Mouse (Mus musculus): ENCODE data around the gene Aurkb. TPM values are rescaled to one million over a fixed set of nuclear protein-coding genes. Genes with fewer than 3 reads are reported as not detected.
A peak's percentile ranks its signal among the peaks of the same experiment; 100 is the strongest.
"Not testable (repeated sequence)": the region's sequence is repeated elsewhere in the genome, so short reads cannot be mapped to it uniquely, and the experiment has no call there.

Aurkb gene
- polyA plus RNA-seq, 1 experiment from 2014 or later, result 12.6 TPM

- Histone ChIP-seq H3K27ac (ENCODE audit: low read length) (no peak overlapping the region), H3K27me3 (ENCODE audit: control insufficient read depth, insufficient read depth, low read depth, low read length) (no peaks in the 10 kb centered on the region), H3K9me3 (replicated peaks; ENCODE audit: control insufficient read depth, low read length, poor library complexity, severe bottlenecking) (no peaks in the 10 kb centered on the region), H3K36me3 (ENCODE audit: control insufficient read depth, insufficient read depth, low read length) (no peaks in the 10 kb centered on the region), H3K4me3 (ENCODE audit: low read depth, low read length) (no peak overlapping the region), H3K9ac (ENCODE audit: low read depth, low read length) (no peak overlapping the region), H3K4me1 (ENCODE audit: control insufficient read depth, insufficient read depth, low read length) (peaks cover 15% of the 10 kb centered on the region), H3K4me2 (ENCODE audit: low read length) (no peak overlapping the region)
- WGBS, result 92% methylated on average over 15 of the region's 15 CpGs
- ATAC-seq, result no peak
These were observed 34.8 kb upstream of the Aurkb start for GRCm38 (mm10) chr11:69010400-69011323.

DNA sequence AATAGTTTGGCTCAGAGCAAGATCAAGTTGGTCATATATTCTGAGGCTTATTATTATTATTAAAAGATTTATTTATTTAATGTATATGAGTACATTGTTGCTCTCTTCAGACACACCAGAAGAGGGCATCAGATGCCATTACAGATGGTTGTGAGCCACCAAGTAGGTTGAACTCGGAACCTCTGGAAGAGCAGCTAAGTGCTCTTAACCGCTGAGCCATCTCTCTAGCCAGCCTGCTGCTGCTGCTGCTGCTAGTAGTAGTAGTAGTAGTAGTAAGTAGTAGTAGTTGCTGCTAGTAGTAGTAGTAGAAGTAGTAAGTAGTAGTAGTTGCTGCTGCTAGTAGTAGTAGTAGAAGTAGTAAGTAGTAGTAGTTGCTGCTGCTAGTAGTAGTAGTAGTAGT, 34.0 kb upstream of the Aurkb start:
- Histone ChIP-seq H3K4me3 (ENCODE audit: low read depth, low read length) (peak overlapping the region; percentile 57), H3K4me2 (ENCODE audit: low read length) (peak overlapping the region; percentile 92), H3K4me1 (ENCODE audit: control insufficient read depth, insufficient read depth, low read length) (peaks cover 15% of the 10 kb centered on the region)
- WGBS, result 82% methylated on average over 2 of the region's 2 CpGs
- not testable (repeated sequence) for H3K9me3 ChIP-seq (replicated peaks; ENCODE audit: control insufficient read depth, low read length, poor library complexity, severe bottlenecking); H3K9ac ChIP-seq (ENCODE audit: low read depth, low read length); H3K27me3 ChIP-seq (ENCODE audit: control insufficient read depth, insufficient read depth, low read depth, low read length); ATAC-seq; H3K36me3 ChIP-seq (ENCODE audit: control insufficient read depth, insufficient read depth, low read length); H3K27ac ChIP-seq (ENCODE audit: low read length)

GRCm38 (mm10) chr11:69012071-69012601, 33.3 kb upstream of the Aurkb start:
- Histone ChIP-seq H3K9ac (ENCODE audit: low read depth, low read length) (peak overlapping the region; percentile 68), H3K27ac (ENCODE audit: low read length) (peak overlapping the region; percentile 86), H3K27me3 (ENCODE audit: control insufficient read depth, insufficient read depth, low read depth, low read length) (no peaks in the 10 kb centered on the region), H3K9me3 (replicated peaks; ENCODE audit: control insufficient read depth, low read length, poor library complexity, severe bottlenecking) (no peaks in the 10 kb centered on the region), H3K4me1 (ENCODE audit: control insufficient read depth, insufficient read depth, low read length) (peaks cover 22% of the 10 kb centered on the region), H3K4me3 (ENCODE audit: low read depth, low read length) (peak overlapping the region; percentile 57), H3K4me2 (ENCODE audit: low read length) (peak overlapping the region; percentile 92), H3K36me3 (ENCODE audit: control insufficient read depth, insufficient read depth, low read length) (no peaks in the 10 kb centered on the region)
- WGBS, result 2% methylated on average over 18 of the region's 18 CpGs
- ATAC-seq, result peak; percentile 70

GRCm38 (mm10) chr11:69015644-69016441, 29.6 kb upstream of the Aurkb start, which contains the start of gene Ctc1:
Ctc1 (plus strand) TSS chr11:69015911.
- Histone ChIP-seq H3K4me2 (ENCODE audit: low read length) (peak within 1 kb of the TSS; percentile 79), H3K9ac (ENCODE audit: low read depth, low read length) (peak within 1 kb of the TSS; percentile 85), H3K4me1 (ENCODE audit: control insufficient read depth, insufficient read depth, low read length) (peaks cover 15% of the 10 kb centered on the region), H3K27me3 (ENCODE audit: control insufficient read depth, insufficient read depth, low read depth, low read length) (no peaks in the 10 kb centered on the region), H3K4me3 (ENCODE audit: low read depth, low read length) (peak within 1 kb of the TSS; percentile 60), H3K9me3 (replicated peaks; ENCODE audit: control insufficient read depth, low read length, poor library complexity, severe bottlenecking) (no peaks in the 10 kb centered on the region), H3K27ac (ENCODE audit: low read length) (peak within 1 kb of the TSS; percentile 91), H3K36me3 (ENCODE audit: control insufficient read depth, insufficient read depth, low read length) (no peaks in the 10 kb centered on the region)
- 4% methylated on average over 38 of the region's 38 CpGs for WGBS
- ATAC-seq, result peak; percentile 94

DNA sequence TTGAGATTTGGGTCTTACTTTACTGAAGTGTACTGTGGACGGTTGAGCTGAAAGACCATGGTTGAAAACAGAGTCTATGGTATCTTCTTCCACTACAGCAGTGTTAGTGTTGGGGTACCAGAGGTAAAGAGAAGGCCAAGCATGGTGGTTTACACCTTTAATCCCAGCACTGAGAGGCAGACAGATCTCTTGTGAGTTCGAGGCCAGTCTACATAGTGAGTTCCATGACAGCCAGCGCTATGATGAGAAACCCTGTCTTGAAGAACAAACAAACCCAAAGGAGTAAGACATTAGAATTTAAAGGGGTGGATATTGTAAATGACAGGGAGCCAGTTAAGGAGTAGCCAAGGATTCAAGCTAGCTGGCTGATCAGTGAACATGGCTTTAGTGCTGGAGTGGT, 28.7 kb upstream of the Aurkb start:
- H3K27me3 ChIP-seq (ENCODE audit: control insufficient read depth, insufficient read depth, low read depth, low read length), result no peaks in the 10 kb centered on the region
- 65% methylated on average over 3 of the region's 3 CpGs for WGBS
- peak overlapping the region; percentile 85 for H3K9ac ChIP-seq (ENCODE audit: low read depth, low read length)
- H3K4me3 ChIP-seq (ENCODE audit: low read depth, low read length), result peak overlapping the region; percentile 60
- peak overlapping the region; percentile 79 for H3K4me2 ChIP-seq (ENCODE audit: low read length)
- H3K27ac ChIP-seq (ENCODE audit: low read length), result peak overlapping the region; percentile 91
- no peaks in the 10 kb centered on the region for H3K9me3 ChIP-seq (replicated peaks; ENCODE audit: control insufficient read depth, low read length, poor library complexity, severe bottlenecking)
- H3K36me3 ChIP-seq (ENCODE audit: control insufficient read depth, insufficient read depth, low read length), result peaks cover 2% of the 10 kb centered on the region; the same call in 1 of the 2 replicates
- H3K4me1 ChIP-seq (ENCODE audit: control insufficient read depth, insufficient read depth, low read length), result peaks cover 11% of the 10 kb centered on the region
- no peak for ATAC-seq

GRCm38 (mm10) chr11:69020691-69021090, 24.8 kb upstream of the Aurkb start:
- no peak for ATAC-seq

GRCm38 (mm10) chr11:69026562-69026961, 18.9 kb upstream of the Aurkb start:
- Histone ChIP-seq H3K9ac (ENCODE audit: low read depth, low read length) (no peak overlapping the region), H3K36me3 (ENCODE audit: control insufficient read depth, insufficient read depth, low read length) (peaks cover 78% of the 10 kb centered on the region), H3K9me3 (replicated peaks; ENCODE audit: control insufficient read depth, low read length, poor library complexity, severe bottlenecking) (no peaks in the 10 kb centered on the region), H3K4me1 (ENCODE audit: control insufficient read depth, insufficient read depth, low read length) (no peaks in the 10 kb centered on the region), H3K27me3 (ENCODE audit: control insufficient read depth, insufficient read depth, low read depth, low read length) (no peaks in the 10 kb centered on the region), H3K27ac (ENCODE audit: low read length) (no peak overlapping the region), H3K4me3 (ENCODE audit: low read depth, low read length) (no peak overlapping the region), H3K4me2 (ENCODE audit: low read length) (no peak overlapping the region)
- WGBS, result 94% methylated on average over 3 of the region's 3 CpGs
- ATAC-seq, result no peak

More at GRCm38 (mm10) chr11:69020691-69021090, 24.8 kb upstream of the Aurkb start:
- no peaks in the 10 kb centered on the region for H3K27me3 ChIP-seq (ENCODE audit: control insufficient read depth, insufficient read depth, low read depth, low read length)
- H3K27ac ChIP-seq (ENCODE audit: low read length), result no peak overlapping the region
- no peak overlapping the region for H3K4me2 ChIP-seq (ENCODE audit: low read length)
- peaks cover 28% of the 10 kb centered on the region for H3K36me3 ChIP-seq (ENCODE audit: control insufficient read depth, insufficient read depth, low read length)
- no peak overlapping the region for H3K4me3 ChIP-seq (ENCODE audit: low read depth, low read length)
- no peaks in the 10 kb centered on the region for H3K9me3 ChIP-seq (replicated peaks; ENCODE audit: control insufficient read depth, low read length, poor library complexity, severe bottlenecking)
- H3K4me1 ChIP-seq (ENCODE audit: control insufficient read depth, insufficient read depth, low read length), result peaks cover 7% of the 10 kb centered on the region
- no peak overlapping the region for H3K9ac ChIP-seq (ENCODE audit: low read depth, low read length)

GRCm38 (mm10) chr11:69028805-69029204, 16.6 kb upstream of the Aurkb start:
- WGBS, result 59% methylated on average over 2 of the region's 2 CpGs

More at GRCm38 (mm10) chr11:69028805-69029204, 16.6 kb upstream of the Aurkb start:
- Histone ChIP-seq H3K9me3 (replicated peaks; ENCODE audit: control insufficient read depth, low read length, poor library complexity, severe bottlenecking) (no peaks in the 10 kb centered on the region), H3K4me2 (ENCODE audit: low read length) (no peak overlapping the region), H3K27ac (ENCODE audit: low read length) (no peak overlapping the region), H3K4me1 (ENCODE audit: control insufficient read depth, insufficient read depth, low read length) (no peaks in the 10 kb centered on the region), H3K27me3 (ENCODE audit: control insufficient read depth, insufficient read depth, low read depth, low read length) (no peaks in the 10 kb centered on the region), H3K4me3 (ENCODE audit: low read depth, low read length) (no peak overlapping the region), H3K36me3 (ENCODE audit: control insufficient read depth, insufficient read depth, low read length) (peaks cover 65% of the 10 kb centered on the region), H3K9ac (ENCODE audit: low read depth, low read length) (no peak overlapping the region)
- no peak for ATAC-seq

All from midbrain, embryonic 16.5 days (tissue).